Mouse (Mus musculus): ENCODE data around the gene Abtb2. TPM values are rescaled to one million over a fixed set of nuclear protein-coding genes. Genes with fewer than 3 reads are reported as not detected.
A peak's percentile ranks its signal among the peaks of the same experiment; 100 is the strongest.

Gene Abtb2
- total and polyA plus RNA-seq, 3 experiments = 23.0 to 28.7 (median 24.7) TPM

- Histone ChIP-seq H3K36me3 (ENCODE audit: control insufficient read depth, insufficient read depth, low read length) (no peaks in the 10 kb centered on the region), H3K4me1 (ENCODE audit: control insufficient read depth, insufficient read depth, low read length) (peaks cover 6% of the 10 kb centered on the region), H3K9ac (ENCODE audit: low read depth, low read length) (peak overlapping the region; percentile 90), H3K27ac (peak overlapping the region; percentile 83), H3K79me2 (replicated peaks; ENCODE audit: control insufficient read depth, insufficient read depth, low read length) (no peaks in the 10 kb centered on the region), H3K4me3 (peak overlapping the region; percentile 71), H3K27me3 (ENCODE audit: control insufficient read depth, insufficient read depth, low read length) (no peaks in the 10 kb centered on the region)
- under 1% methylated on average over 79 of the region's 79 CpGs for WGBS
- DNase-seq = peak; percentile 77 to 78
- no peak for TF ChIP-seq EP300 (IDR thresholded peaks at IDR 0.05; ENCODE audit: insufficient read depth, low read depth, low read length)
- TF ChIP-seq CTCF (IDR thresholded peaks at IDR 0.05) = peak; percentile 28; the same call in 1 of the 2 replicates
- TF ChIP-seq POLR2A (IDR thresholded peaks at IDR 0.05; ENCODE audit: insufficient read depth, low read depth, low read length) = no peak
- intact Hi-C loops (cut with DNase I) = loop anchor here (2.0 to 10.0 kb wide), 7 partner anchors 18 to 438 kb away; partner anchors contain the start of gene Caprin1
Observed at GRCm38 (mm10) chr2:103566713-103567521, 807 bp downstream of the Abtb2 start.

GRCm38 (mm10) chr2:103568161-103568560 lies 2.1 kb downstream of the Abtb2 start:
- intact Hi-C loops (cut with DNase I) = loop anchor here (5.0 to 10.0 kb wide), 6 partner anchors 34 to 437 kb away; partner anchors contain the start of gene Caprin1
- TF ChIP-seq EP300 (IDR thresholded peaks at IDR 0.05; ENCODE audit: insufficient read depth, low read depth, low read length) (no peak), POLR2A (IDR thresholded peaks at IDR 0.05; ENCODE audit: insufficient read depth, low read depth, low read length) (no peak), CTCF (IDR thresholded peaks at IDR 0.05) (no peak)
- WGBS = 39% methylated on average over 7 of the region's 7 CpGs
- Histone ChIP-seq H3K27me3 (ENCODE audit: control insufficient read depth, insufficient read depth, low read length) (no peaks in the 10 kb centered on the region), H3K27ac (peak overlapping the region; percentile 83; the same call in 1 of the 2 replicates), H3K36me3 (ENCODE audit: control insufficient read depth, insufficient read depth, low read length) (no peaks in the 10 kb centered on the region), H3K9ac (ENCODE audit: low read depth, low read length) (peak overlapping the region; percentile 14; the same call in 1 of the 2 replicates), H3K79me2 (replicated peaks; ENCODE audit: control insufficient read depth, insufficient read depth, low read length) (peaks cover 3% of the 10 kb centered on the region; the same call in 1 of the 2 replicates), H3K4me1 (ENCODE audit: control insufficient read depth, insufficient read depth, low read length) (peaks cover 6% of the 10 kb centered on the region), H3K4me3 (peak overlapping the region; percentile 71)
- no peak for DNase-seq

- H3K9ac ChIP-seq (ENCODE audit: low read depth, low read length) = no peak overlapping the region
- H3K79me2 ChIP-seq (replicated peaks; ENCODE audit: control insufficient read depth, insufficient read depth, low read length) = peaks cover 3% of the 10 kb centered on the region; the same call in 1 of the 2 replicates
- intact Hi-C loops (cut with DNase I) = loop anchor here (5.0 to 10.0 kb wide), 6 partner anchors 33 to 435 kb away; partner anchors contain the start of gene Caprin1
- H3K27me3 ChIP-seq (ENCODE audit: control insufficient read depth, insufficient read depth, low read length) = no peaks in the 10 kb centered on the region
- H3K4me1 ChIP-seq (ENCODE audit: control insufficient read depth, insufficient read depth, low read length) = peaks cover 6% of the 10 kb centered on the region
- WGBS = 11% methylated on average over 1 of the region's 1 CpGs
- DNase-seq = no peak
- TF ChIP-seq CTCF (IDR thresholded peaks at IDR 0.05) (no peak), EP300 (IDR thresholded peaks at IDR 0.05; ENCODE audit: insufficient read depth, low read depth, low read length) (no peak), POLR2A (IDR thresholded peaks at IDR 0.05; ENCODE audit: insufficient read depth, low read depth, low read length) (no peak)
- no peak overlapping the region for H3K4me3 ChIP-seq
- no peaks in the 10 kb centered on the region for H3K36me3 ChIP-seq (ENCODE audit: control insufficient read depth, insufficient read depth, low read length)
- 0 out of 2 replicates have a peak overlapping the region, but pooled peaks have one; percentile 11 for H3K27ac ChIP-seq
Observed at GRCm38 (mm10) chr2:103569716-103570115, 3.6 kb downstream of the Abtb2 start.

GRCm38 (mm10) chr2:103572354-103572753 lies 6.2 kb downstream of the Abtb2 start:
- no peaks in the 10 kb centered on the region for H3K27me3 ChIP-seq (ENCODE audit: control insufficient read depth, insufficient read depth, low read length)
- 83% methylated on average over 2 of the region's 2 CpGs for WGBS
- peaks cover 3% of the 10 kb centered on the region; the same call in 1 of the 2 replicates for H3K79me2 ChIP-seq (replicated peaks; ENCODE audit: control insufficient read depth, insufficient read depth, low read length)
- H3K9ac ChIP-seq (ENCODE audit: low read depth, low read length) = no peak overlapping the region
- no peak for DNase-seq
- H3K36me3 ChIP-seq (ENCODE audit: control insufficient read depth, insufficient read depth, low read length) = peaks cover 3% of the 10 kb centered on the region; the same call in 1 of the 2 replicates
- intact Hi-C loops (cut with DNase I) = no loop called here
- no peak overlapping the region for H3K27ac ChIP-seq
- TF ChIP-seq CTCF (IDR thresholded peaks at IDR 0.05) (no peak), EP300 (IDR thresholded peaks at IDR 0.05; ENCODE audit: insufficient read depth, low read depth, low read length) (no peak), POLR2A (IDR thresholded peaks at IDR 0.05; ENCODE audit: insufficient read depth, low read depth, low read length) (no peak)
- H3K4me3 ChIP-seq = no peak overlapping the region
- H3K4me1 ChIP-seq (ENCODE audit: control insufficient read depth, insufficient read depth, low read length) = peaks cover 7% of the 10 kb centered on the region

DNA sequence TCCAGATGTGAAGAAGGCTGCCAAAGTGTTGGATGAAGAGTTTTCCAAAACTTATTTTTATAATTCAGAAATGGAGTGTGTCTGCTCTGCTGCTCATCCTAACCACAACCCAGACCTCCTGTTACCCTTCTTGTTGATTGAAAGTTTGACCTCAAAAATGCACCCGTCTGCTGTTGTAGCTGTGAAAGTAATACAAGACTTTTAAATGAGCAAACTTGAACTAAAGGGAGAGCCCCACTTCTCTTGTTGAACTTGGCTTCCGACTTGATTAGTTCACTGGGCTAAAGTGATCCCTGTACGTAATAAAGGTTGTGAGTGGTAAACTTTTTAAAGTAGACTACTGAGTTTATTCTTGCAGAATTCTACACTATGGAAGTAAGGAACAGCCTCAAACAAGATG lies 10.3 kb downstream of the Abtb2 start:
- DNase-seq = no peak
- Histone ChIP-seq H3K27me3 (ENCODE audit: control insufficient read depth, insufficient read depth, low read length) (no peaks in the 10 kb centered on the region), H3K9ac (ENCODE audit: low read depth, low read length) (no peak overlapping the region), H3K4me1 (ENCODE audit: control insufficient read depth, insufficient read depth, low read length) (peaks cover 17% of the 10 kb centered on the region), H3K4me3 (no peak overlapping the region), H3K36me3 (ENCODE audit: control insufficient read depth, insufficient read depth, low read length) (peaks cover 12% of the 10 kb centered on the region), H3K27ac (peak overlapping the region; percentile 81), H3K79me2 (replicated peaks; ENCODE audit: control insufficient read depth, insufficient read depth, low read length) (peaks cover 3% of the 10 kb centered on the region; the same call in 1 of the 2 replicates)
- TF ChIP-seq POLR2A (IDR thresholded peaks at IDR 0.05; ENCODE audit: insufficient read depth, low read depth, low read length) = no peak
- TF ChIP-seq CTCF (IDR thresholded peaks at IDR 0.05) = no peak
- no peak for TF ChIP-seq EP300 (IDR thresholded peaks at IDR 0.05; ENCODE audit: insufficient read depth, low read depth, low read length)
- intact Hi-C loops (cut with DNase I) = no loop called here
- WGBS = 73% methylated on average over 3 of the region's 3 CpGs
